Mouse (Mus musculus) midbrain, embryonic 14.5 days (tissue): Measurements from ENCODE around the gene Tns1. TPM values are rescaled to one million over a fixed set of nuclear protein-coding genes. Genes with fewer than 3 reads are reported as not detected.
A peak's percentile ranks its signal among the peaks of the same experiment; 100 is the strongest.

Source experiments
- ATAC-seq: fragments of 200-750 bp; cut with Nextera tagmentation; 2 replicates; pipeline ENCODE4 v1.8.0; 2017; ENCODE audit warnings: moderate number of reproducible peaks, moderate library complexity; ENCODE audit not compliant: low FRiP score, low TSS enrichment
- DNase-seq: peaks from one replicate; pipeline ENCODE4 v3.0.0-alpha.2; 2015
- H3K27ac ChIP-seq: fragments of 300-500 bp; sonication (generic); replicated peaks from 2 replicates; pipeline ENCODE4 v1.5.1; 2014; ENCODE audit warnings: mild to moderate bottlenecking, low read depth, low read length, moderate library complexity
- H3K27me3 ChIP-seq: fragments of 300-500 bp; sonication (generic); 2 replicates; pipeline ENCODE4 v1.6.1; 2014; ENCODE audit warnings: low read length, control low read depth, mixed read lengths; ENCODE audit not compliant: control insufficient read depth, insufficient read depth
- H3K36me3 ChIP-seq: fragments of 300-500 bp; sonication (generic); 2 replicates; pipeline ENCODE4 v1.6.1; 2014; ENCODE audit warnings: low read length, control low read depth; ENCODE audit not compliant: control insufficient read depth, insufficient read depth
- H3K4me1 ChIP-seq: fragments of 300-500 bp; sonication (generic); 2 replicates; pipeline ENCODE4 v1.6.1; 2014; ENCODE audit warnings: mild to moderate bottlenecking, antibody characterized with exemption, low read length, control low read depth; ENCODE audit not compliant: control insufficient read depth, insufficient read depth
- H3K4me2 ChIP-seq: fragments of 300-500 bp; sonication (generic); 2 replicates; pipeline ENCODE4 v1.6.1; 2014; ENCODE audit warnings: mild to moderate bottlenecking, low read length, moderate library complexity
- H3K4me3 ChIP-seq: fragments of 300-500 bp; sonication (generic); replicated peaks from 2 replicates; pipeline ENCODE4 v1.5.1; 2014; ENCODE audit warnings: low read depth, low read length
- H3K9ac ChIP-seq: fragments of 300-500 bp; sonication (generic); replicated peaks from 2 replicates; pipeline ENCODE4 v1.6.1; 2014; ENCODE audit warnings: mild to moderate bottlenecking, low read length, moderate library complexity
- H3K9me3 ChIP-seq: fragments of 300-500 bp; sonication (generic); 2 replicates; pipeline ENCODE4 v1.6.1; 2016; ENCODE audit warnings: low read length, control low read depth, mixed read lengths; ENCODE audit not compliant: control insufficient read depth
- WGBS: fragments of 180-500 bp; shearing (Covaris S2); extraction: QIAGEN DNeasy Blood & Tissue Kit; methylation state at CpG from one replicate; pipeline ENCODE4 v1.1.7; 2014; 5-methylcytosine and 5-hydroxymethylcytosine counted together
- polyA plus RNA-seq: library from polyadenylated mRNA; unstranded; fragments of >200 nt; fragmentation: Nextera tagmentation; extraction: Ambion mirVana; gene quantifications from 2 replicates; pipeline ENCODE4 v1.2.1, GENCODE M21; 2014

The Tns1 gene
- polyA plus RNA-seq, 1 experiment from 2014 or later: 11.0 TPM

DNA sequence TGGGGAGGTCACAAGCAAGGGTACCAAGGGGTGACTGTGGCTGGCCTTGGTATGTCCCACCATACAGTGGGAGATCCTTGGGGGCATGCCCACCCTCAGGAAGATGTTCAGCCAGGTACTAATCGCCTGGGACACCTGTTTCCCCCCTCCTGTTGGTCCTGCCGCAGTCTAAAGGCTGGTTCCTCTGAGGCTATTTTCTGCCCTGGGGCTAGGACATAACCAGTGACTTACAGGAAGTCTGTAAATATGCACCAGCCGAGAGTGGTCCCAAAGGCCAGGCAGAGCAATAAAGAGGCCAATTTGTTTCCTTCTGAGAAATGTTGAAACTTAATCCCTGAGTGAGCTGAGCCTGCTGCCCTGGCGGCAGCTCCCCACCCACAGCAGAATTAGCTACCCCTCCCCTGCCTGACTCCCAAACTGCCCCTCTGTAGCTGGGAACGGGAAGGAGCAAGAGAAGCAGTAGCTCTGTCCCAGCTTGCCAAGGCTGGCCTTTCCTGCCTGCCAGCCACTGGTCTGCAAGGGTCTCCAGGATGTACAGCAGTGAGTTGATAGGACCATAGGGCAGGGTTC is 154.0 kb downstream of the Tns1 start:
- Histone ChIP-seq H3K4me2 (no peak overlapping the region), H3K36me3 (no peaks in the 10 kb centered on the region), H3K4me3 (no peak overlapping the region), H3K4me1 (peaks cover 15% of the 10 kb centered on the region; the same call in 1 of the 2 replicates), H3K27ac (no peak overlapping the region), H3K9me3 (0 out of 2 replicates have a peak, but pooled peaks cover 2% of the 10 kb centered on the region), H3K9ac (no peak overlapping the region), H3K27me3 (no peaks in the 10 kb centered on the region)
- ATAC-seq (no peak), DNase-seq (no peak)
- 23% methylated on average over 5 of the region's 5 CpGs for WGBS

DNA sequence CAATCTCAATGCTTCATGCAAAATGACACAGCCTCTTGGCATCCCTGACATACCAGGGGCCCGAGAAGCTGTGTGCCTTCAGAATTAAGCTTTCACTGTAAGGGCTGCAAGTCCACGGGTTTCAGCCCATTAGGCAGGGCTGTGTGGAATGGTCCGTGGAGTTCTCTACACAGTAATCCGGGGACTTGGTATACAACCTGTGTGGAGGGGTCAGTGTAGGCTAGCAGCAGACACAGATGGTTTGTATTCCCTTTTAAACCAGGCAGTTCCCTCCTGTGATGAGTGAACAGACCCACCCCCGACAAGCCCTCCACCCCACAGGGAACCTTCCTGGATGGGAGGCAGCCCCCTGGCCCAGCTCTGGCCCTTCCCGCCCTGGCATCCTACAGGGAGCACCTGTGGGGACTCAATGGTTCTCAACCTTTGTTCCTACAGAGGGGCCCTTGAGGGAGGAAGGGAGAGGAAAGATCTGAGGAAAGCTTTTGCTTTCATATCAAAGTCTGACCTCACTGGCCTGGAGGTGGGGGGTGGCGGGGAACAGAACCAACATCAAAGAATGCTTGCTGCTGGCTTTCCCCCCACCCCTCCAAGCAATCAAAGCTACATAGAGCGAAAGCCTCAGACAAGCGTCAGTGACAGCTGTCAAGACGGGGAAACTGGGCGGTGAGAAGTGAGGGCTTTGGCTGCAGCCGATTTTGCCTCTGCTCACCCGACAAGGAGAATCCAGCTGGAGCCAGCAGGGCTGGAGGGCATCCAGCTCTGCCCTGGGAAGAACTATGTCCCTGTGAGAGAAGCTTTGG is 155.3 kb downstream of the Tns1 start:
- no peaks in the 10 kb centered on the region for H3K36me3 ChIP-seq
- no peak for ATAC-seq
- H3K4me2 ChIP-seq: no peak overlapping the region
- WGBS: 10% methylated on average over 13 of the region's 13 CpGs
- H3K9ac ChIP-seq: no peak overlapping the region
- peak; percentile 58 for DNase-seq
- no peak overlapping the region for H3K27ac ChIP-seq
- no peaks in the 10 kb centered on the region for H3K27me3 ChIP-seq
- peaks cover 15% of the 10 kb centered on the region; the same call in 1 of the 2 replicates for H3K4me1 ChIP-seq
- 0 out of 2 replicates have a peak, but pooled peaks cover 2% of the 10 kb centered on the region for H3K9me3 ChIP-seq
- H3K4me3 ChIP-seq: no peak overlapping the region

DNA sequence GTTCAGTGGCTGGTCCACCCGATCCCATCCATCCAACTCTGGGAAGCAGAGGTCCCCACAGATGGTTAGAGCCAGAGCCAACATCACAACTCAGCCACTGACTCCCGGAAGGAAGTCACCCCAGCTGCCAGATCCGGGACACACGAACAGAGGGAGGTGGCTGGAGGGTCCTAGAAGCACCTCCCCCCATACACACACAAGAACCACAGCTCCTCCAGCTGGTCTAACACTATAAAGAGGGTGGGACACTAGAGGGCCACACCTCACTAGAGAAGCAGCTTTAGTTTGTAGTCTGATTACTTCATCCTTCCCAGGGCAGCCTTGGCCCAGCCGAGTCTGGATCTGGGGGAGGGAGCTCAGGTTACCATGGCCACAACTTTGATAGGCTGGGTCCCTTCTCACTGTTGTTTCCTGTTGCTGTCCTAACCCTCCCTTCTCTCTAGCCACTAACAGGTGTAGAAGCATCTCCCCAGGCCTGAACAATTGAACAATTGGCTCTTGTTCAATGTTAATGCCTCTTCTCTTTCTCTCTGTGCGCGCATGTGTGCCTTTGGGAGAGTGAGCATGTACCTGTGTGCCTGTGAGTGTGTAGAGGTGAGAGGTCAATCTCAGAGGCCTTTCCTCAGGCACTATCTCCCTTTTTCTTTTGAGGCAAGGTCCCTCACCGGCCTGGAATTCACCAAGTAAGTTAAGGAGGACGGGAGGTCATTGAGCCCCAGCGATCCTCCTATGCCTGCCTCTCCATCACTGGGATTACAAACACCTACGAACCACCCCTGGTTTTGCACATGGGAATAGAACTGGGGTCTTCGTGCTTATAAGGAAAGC is 157.6 kb downstream of the Tns1 start:
- no peak for DNase-seq
- 0 out of 2 replicates have a peak, but pooled peaks cover 2% of the 10 kb centered on the region for H3K9me3 ChIP-seq
- no peak overlapping the region for H3K9ac ChIP-seq
- WGBS: 72% methylated on average over 12 of the region's 12 CpGs
- no peaks in the 10 kb centered on the region for H3K27me3 ChIP-seq
- no peak overlapping the region for H3K27ac ChIP-seq
- H3K4me2 ChIP-seq: no peak overlapping the region
- no peak overlapping the region for H3K4me3 ChIP-seq
- ATAC-seq: no peak
- no peaks in the 10 kb centered on the region for H3K36me3 ChIP-seq
- peaks cover 21% of the 10 kb centered on the region; the same call in 1 of the 2 replicates for H3K4me1 ChIP-seq

DNA sequence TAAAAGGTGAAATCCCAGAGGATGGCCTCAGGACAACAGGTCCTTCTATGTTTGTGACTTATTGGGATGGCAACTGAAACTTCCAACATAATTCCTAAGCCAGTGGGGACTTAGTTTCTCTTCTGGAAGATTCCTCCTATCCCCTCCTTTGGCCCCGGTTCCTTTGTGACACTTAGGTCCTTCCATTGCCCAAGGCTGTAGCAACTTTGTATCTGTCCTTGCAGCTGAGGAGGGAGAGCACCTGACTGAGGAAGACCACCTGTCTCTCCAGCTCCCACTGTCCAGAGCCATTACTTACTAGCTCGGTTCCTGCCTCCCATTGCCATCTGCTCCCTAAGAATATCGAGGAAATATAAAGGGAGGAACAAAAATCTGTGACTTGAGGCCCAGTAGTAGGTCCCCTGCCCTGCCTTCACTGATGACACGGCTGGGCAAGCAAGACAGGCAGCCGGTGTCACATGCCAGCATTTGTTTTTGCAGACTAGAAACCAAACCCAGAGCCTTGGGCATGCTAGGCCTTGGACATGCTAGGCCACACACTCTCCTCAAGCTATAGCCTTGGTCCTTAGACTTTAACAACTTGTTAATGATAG is 160.0 kb downstream of the Tns1 start:
- Histone ChIP-seq H3K9me3 (no peaks in the 10 kb centered on the region), H3K27ac (no peak overlapping the region; the same call in 1 of the 2 replicates), H3K9ac (no peak overlapping the region), H3K4me3 (no peak overlapping the region), H3K27me3 (no peaks in the 10 kb centered on the region), H3K36me3 (no peaks in the 10 kb centered on the region), H3K4me1 (peaks cover 18% of the 10 kb centered on the region; the same call in 1 of the 2 replicates), H3K4me2 (no peak overlapping the region)
- no peak for DNase-seq
- no peak for ATAC-seq
- 81% methylated on average over 5 of the region's 5 CpGs for WGBS

DNA sequence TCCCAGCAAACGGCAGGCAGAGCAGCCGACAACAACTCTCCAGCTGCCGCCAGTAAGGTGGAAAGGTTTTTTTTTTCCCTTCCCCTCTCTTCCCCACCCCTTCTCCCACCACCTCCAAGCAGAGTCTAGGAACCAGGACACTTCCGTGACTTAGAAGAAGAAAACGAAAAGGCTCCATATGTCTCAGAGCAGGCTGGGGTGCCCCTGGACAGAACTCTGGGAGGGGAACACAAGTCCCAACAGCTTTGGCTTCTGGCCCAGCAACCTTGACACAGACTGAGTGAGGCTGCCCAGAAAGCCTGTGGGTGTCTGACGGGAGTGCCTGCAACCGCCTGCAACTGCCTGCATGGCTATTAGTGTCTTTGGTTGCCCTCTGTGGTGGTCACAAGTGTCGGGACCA is 160.6 kb downstream of the Tns1 start:
- no peak overlapping the region for H3K9ac ChIP-seq
- no peak overlapping the region for H3K4me2 ChIP-seq
- ATAC-seq (no peak), DNase-seq (peak; percentile 57)
- 41% methylated on average over 8 of the region's 8 CpGs for WGBS
- H3K27me3 ChIP-seq: no peaks in the 10 kb centered on the region
- H3K9me3 ChIP-seq: no peaks in the 10 kb centered on the region
- no peaks in the 10 kb centered on the region for H3K36me3 ChIP-seq
- H3K27ac ChIP-seq: peak overlapping the region; percentile 49; the same call in 1 of the 2 replicates
- H3K4me3 ChIP-seq: no peak overlapping the region
- peaks cover 12% of the 10 kb centered on the region; the same call in 1 of the 2 replicates for H3K4me1 ChIP-seq

DNA sequence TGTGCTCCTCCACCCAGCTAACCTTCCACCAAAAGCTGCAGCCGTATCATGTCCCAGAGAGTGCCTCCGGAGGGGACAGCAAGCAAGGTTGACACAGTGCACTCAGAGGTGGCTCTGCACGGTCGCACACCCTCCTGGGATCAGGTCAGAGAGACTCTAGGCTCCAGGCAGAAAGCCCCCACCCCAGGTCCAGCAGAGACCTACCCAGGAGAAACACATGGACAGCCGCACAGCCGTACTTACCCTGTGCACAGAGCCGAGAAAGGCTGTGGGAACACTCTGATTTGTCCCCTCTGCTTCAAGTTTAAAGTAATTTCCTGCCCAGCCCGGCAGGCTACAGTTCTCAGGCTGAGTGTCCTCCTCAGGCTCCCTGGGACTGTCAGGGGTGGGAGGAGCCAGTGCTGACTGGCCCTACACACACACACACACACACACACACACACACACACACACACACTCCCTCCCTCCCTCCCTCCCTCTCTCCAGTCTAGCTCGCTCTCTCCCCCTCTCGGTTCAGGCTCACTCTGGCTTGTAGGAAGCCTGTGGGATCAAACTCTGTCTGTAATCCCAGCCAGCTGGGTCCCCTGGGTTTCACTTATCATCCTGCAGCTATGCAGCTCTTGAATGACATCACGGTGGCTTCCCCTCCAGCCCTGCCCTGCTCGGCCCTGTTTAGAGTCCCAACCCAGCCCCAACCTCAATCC is 161.4 kb downstream of the Tns1 start:
- H3K4me3 ChIP-seq: no peak overlapping the region
- no peak overlapping the region for H3K9ac ChIP-seq
- WGBS: 8% methylated on average over 12 of the region's 12 CpGs
- H3K27me3 ChIP-seq: no peaks in the 10 kb centered on the region
- no peaks in the 10 kb centered on the region for H3K36me3 ChIP-seq
- H3K4me2 ChIP-seq: peak overlapping the region; percentile 32; the same call in 1 of the 2 replicates
- no peaks in the 10 kb centered on the region for H3K9me3 ChIP-seq
- ATAC-seq: peak; percentile 80
- H3K4me1 ChIP-seq: peaks cover 6% of the 10 kb centered on the region; the same call in 1 of the 2 replicates
- DNase-seq: peak; percentile 81
- H3K27ac ChIP-seq: peak overlapping the region; percentile 60; the same call in 1 of the 2 replicates

DNA sequence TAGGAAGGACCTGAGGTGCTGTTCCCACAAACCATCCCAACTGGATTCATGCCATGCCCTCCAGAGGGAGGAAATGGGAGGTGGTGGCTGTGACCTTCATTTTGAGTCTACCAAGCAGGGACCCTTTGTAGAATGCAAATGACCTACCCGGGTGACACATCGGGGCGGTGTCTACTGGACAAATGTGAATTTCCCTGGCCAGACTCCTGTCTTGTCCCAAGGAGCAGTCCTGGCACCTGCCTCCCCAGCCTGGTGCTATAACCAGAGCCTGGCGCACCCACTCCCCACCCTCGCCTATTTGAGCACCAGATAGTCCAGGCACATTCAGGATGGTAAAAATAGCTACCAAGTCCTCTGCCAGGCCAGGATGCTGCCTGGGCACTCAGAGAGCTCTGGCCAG is 162.2 kb downstream of the Tns1 start:
- H3K9me3 ChIP-seq: no peaks in the 10 kb centered on the region
- 89% methylated on average over 5 of the region's 5 CpGs for WGBS
- no peaks in the 10 kb centered on the region for H3K27me3 ChIP-seq
- DNase-seq (no peak), ATAC-seq (no peak)
- H3K4me1 ChIP-seq: peaks cover 6% of the 10 kb centered on the region; the same call in 1 of the 2 replicates
- no peak overlapping the region for H3K4me2 ChIP-seq
- H3K27ac ChIP-seq: 0 out of 2 replicates have a peak overlapping the region, but pooled peaks have one; percentile 60
- no peak overlapping the region for H3K4me3 ChIP-seq
- H3K36me3 ChIP-seq: no peaks in the 10 kb centered on the region
- no peak overlapping the region for H3K9ac ChIP-seq

DNA sequence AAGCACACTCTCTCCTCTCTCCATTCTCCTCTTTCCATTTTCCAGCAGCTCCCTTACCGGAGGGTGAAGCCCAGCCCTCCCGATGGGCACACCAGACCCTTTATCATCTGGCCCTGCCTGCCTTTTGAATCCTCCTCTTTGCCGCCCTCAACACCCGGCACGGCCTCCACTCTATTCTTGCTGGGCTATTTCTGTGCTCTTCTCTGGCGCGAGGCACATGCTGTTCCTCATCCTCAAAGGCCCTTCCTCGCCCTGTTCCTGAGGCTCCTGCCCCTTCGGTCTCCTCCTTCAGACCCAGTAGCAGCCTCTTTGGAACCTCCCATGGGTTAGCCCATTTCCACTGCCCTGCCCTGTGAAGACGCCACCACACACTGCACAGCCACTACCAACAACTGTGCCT is 164.5 kb downstream of the Tns1 start:
- Histone ChIP-seq H3K9ac (no peak overlapping the region), H3K4me3 (no peak overlapping the region), H3K36me3 (no peaks in the 10 kb centered on the region), H3K27me3 (no peaks in the 10 kb centered on the region), H3K4me1 (peaks cover 6% of the 10 kb centered on the region; the same call in 1 of the 2 replicates), H3K27ac (no peak overlapping the region), H3K9me3 (no peaks in the 10 kb centered on the region), H3K4me2 (no peak overlapping the region)
- ATAC-seq (no peak), DNase-seq (no peak)
- WGBS: 85% methylated on average over 10 of the region's 10 CpGs
